Mouse (Mus musculus) liver (tissue): ENCODE data around the gene Abi3.
"Not testable (repeated sequence)": the region's sequence is repeated elsewhere in the genome, so short reads cannot be mapped to it uniquely, and the experiment has no call there.

Experiments used
- DNase-seq: peaks from one replicate; pipeline ENCODE4 v3.0.0-alpha.2; 2020; ENCODE audit warnings: mixed read lengths

Abi3 gene

GRCm38 (mm10) chr11:95842074-95842681 lies at the start of gene Abi3:
Gene Abi3, minus strand, starts transcription at chr11:95842476.
- DNase-seq, result peak; percentile 74

GRCm38 (mm10) chr11:95890462-95891051 lies 48.3 kb upstream of the Abi3 start:
- no peak for DNase-seq

GRCm38 (mm10) chr11:95879861-95880260 lies 37.6 kb upstream of the Abi3 start:
- not testable (repeated sequence) for DNase-seq

GRCm38 (mm10) chr11:95876296-95876695 lies 34.0 kb upstream of the Abi3 start:
- peak; percentile 76 for DNase-seq

GRCm38 (mm10) chr11:95875804-95876203 lies 33.5 kb upstream of the Abi3 start:
- DNase-seq, result no peak

GRCm38 (mm10) chr11:95869918-95870470 lies 27.7 kb upstream of the Abi3 start:
- no peak for DNase-seq

- DNase-seq, result no peak
Measured at GRCm38 (mm10) chr11:95869442-95869841, 27.2 kb upstream of the Abi3 start.

- no peak for DNase-seq
Measured at GRCm38 (mm10) chr11:95861397-95861796, 19.1 kb upstream of the Abi3 start.

- peak; percentile 68 for DNase-seq
Measured at GRCm38 (mm10) chr11:95860071-95860490, 17.8 kb upstream of the Abi3 start.

GRCm38 (mm10) chr11:95859468-95859855 lies 17.2 kb upstream of the Abi3 start:
- peak; percentile 81 for DNase-seq

- DNase-seq, result peak; percentile 98
Measured at GRCm38 (mm10) chr11:95858528-95859467, 16.5 kb upstream of the Abi3 start.

- DNase-seq, result no peak
Measured at GRCm38 (mm10) chr11:95857716-95858527, 15.6 kb upstream of the Abi3 start.

GRCm38 (mm10) chr11:95857306-95857705 lies 15.0 kb upstream of the Abi3 start:
- no peak for DNase-seq

GRCm38 (mm10) chr11:95853684-95854083 lies 11.4 kb upstream of the Abi3 start:
- DNase-seq, result peak; percentile 64

GRCm38 (mm10) chr11:95850898-95851297 lies 8.6 kb upstream of the Abi3 start:
- DNase-seq, result no peak

- no peak for DNase-seq
Measured at GRCm38 (mm10) chr11:95844935-95845334, 2.7 kb upstream of the Abi3 start.

- no peak for DNase-seq
Measured at GRCm38 (mm10) chr11:95843421-95843950, 1.2 kb upstream of the Abi3 start.

GRCm38 (mm10) chr11:95842953-95843352 lies 677 bp upstream of the Abi3 start:
- DNase-seq, result no peak

- no peak for DNase-seq
Measured at GRCm38 (mm10) chr11:95841498-95841830, 812 bp downstream of the Abi3 start.

GRCm38 (mm10) chr11:95840694-95841497 lies 1.4 kb downstream of the Abi3 start:
- DNase-seq, result no peak
